Mouse (Mus musculus): ENCODE data around the gene Stk38l. TPM values are rescaled to one million over a fixed set of nuclear protein-coding genes. Genes with fewer than 3 reads are reported as not detected.
"Not testable (repeated sequence)": the region's sequence is repeated elsewhere in the genome, so short reads cannot be mapped to it uniquely, and the experiment has no call there.

Stk38l gene
- polyA plus RNA-seq, 1 experiment from 2014 or later, result 17.3 TPM

GRCm38 (mm10) chr6:146733554-146733953 lies 8.8 kb downstream of the Stk38l start:
- ChIA-PET CTCF (no interaction called here), POLR2A (no interaction called here)
- H3K27me3 ChIP-seq, result no peaks in the 10 kb centered on the region
- TF ChIP-seq CTCF (IDR thresholded peaks at IDR 0.05), result no peak
- ATAC-seq (no peak), DNase-seq (ENCODE audit: low read depth, low spot score) (no peak)
- in situ Hi-C loops (cut with MboI; ENCODE audit: low pct_unique_long_range_greater_than_20kb), result no loop called here

- in situ Hi-C loops (cut with MboI; ENCODE audit: low pct_unique_long_range_greater_than_20kb), result no loop called here
- DNase-seq (ENCODE audit: low read depth, low spot score), result no peak
- ChIA-PET CTCF (interaction anchor here (1.0 kb wide), 1 partner anchor 23 kb away, joined by 4 read pairs; no protein-coding TSS in a partner anchor), POLR2A (interaction anchor here (0.5 to 1.0 kb wide), 2 partner anchors 14 to 32 kb away, joined by 3 read pairs; no protein-coding TSS in a partner anchor)
- TF ChIP-seq CTCF (IDR thresholded peaks at IDR 0.05), result no peak
- H3K27me3 ChIP-seq, result no peaks in the 10 kb centered on the region
- no peak for ATAC-seq
Measured at GRCm38 (mm10) chr6:146738889-146739288, 14.1 kb downstream of the Stk38l start.

- no peak for TF ChIP-seq CTCF (IDR thresholded peaks at IDR 0.05)
- in situ Hi-C loops (cut with MboI; ENCODE audit: low pct_unique_long_range_greater_than_20kb), result no loop called here
- no peak for ATAC-seq
Measured at GRCm38 (mm10) chr6:146740724-146741123, 15.9 kb downstream of the Stk38l start.

GRCm38 (mm10) chr6:146741986-146742635 lies 17.3 kb downstream of the Stk38l start:
- ChIA-PET POLR2A (interaction anchor here (1.5 kb wide), 1 partner anchor 25 kb away, joined by 3 read pairs; no protein-coding TSS in a partner anchor), CTCF (interaction anchor here (1.1 to 2.5 kb wide), 5 partner anchors 9 to 73 kb away, joined by 3 to 12 read pairs (median 4); no protein-coding TSS in a partner anchor)
- no peak for TF ChIP-seq CTCF (IDR thresholded peaks at IDR 0.05)
- DNase-seq (ENCODE audit: low read depth, low spot score) (no peak), ATAC-seq (no peak)
- H3K27me3 ChIP-seq, result no peaks in the 10 kb centered on the region
- in situ Hi-C loops (cut with MboI; ENCODE audit: low pct_unique_long_range_greater_than_20kb), result no loop called here

More at GRCm38 (mm10) chr6:146740724-146741123, 15.9 kb downstream of the Stk38l start:
- CTCF ChIA-PET, result interaction anchor here (1.7 kb wide), 1 partner anchor 14 kb away, joined by 3 read pairs; no protein-coding TSS in a partner anchor
- no peaks in the 10 kb centered on the region for H3K27me3 ChIP-seq
- no peak for DNase-seq (ENCODE audit: low read depth, low spot score)
- POLR2A ChIA-PET, result no interaction called here

- H3K27me3 ChIP-seq; ATAC-seq; POLR2A ChIA-PET; DNase-seq (ENCODE audit: low read depth, low spot score); in situ Hi-C loops (cut with MboI; ENCODE audit: low pct_unique_long_range_greater_than_20kb): not testable (repeated sequence)
- CTCF ChIA-PET, result interaction anchor here (2.5 kb wide), 1 partner anchor 17 kb away, joined by 12 read pairs; no protein-coding TSS in a partner anchor
Measured at GRCm38 (mm10) chr6:146744266-146744665, 19.5 kb downstream of the Stk38l start.

- ATAC-seq (no peak), DNase-seq (ENCODE audit: low read depth, low spot score) (no peak)
- ChIA-PET CTCF (no interaction called here), POLR2A (no interaction called here)
- in situ Hi-C loops (cut with MboI; ENCODE audit: low pct_unique_long_range_greater_than_20kb), result no loop called here
- H3K27me3 ChIP-seq, result no peaks in the 10 kb centered on the region
- TF ChIP-seq CTCF (IDR thresholded peaks at IDR 0.05), result no peak
Measured at GRCm38 (mm10) chr6:146745180-146745579, 20.4 kb downstream of the Stk38l start.

GRCm38 (mm10) chr6:146746577-146746976 lies 21.8 kb downstream of the Stk38l start:
- no peak for DNase-seq (ENCODE audit: low read depth, low spot score)
- CTCF ChIA-PET, result interaction anchor here (2.1 kb wide), 1 partner anchor 11 kb away, joined by 4 read pairs; no protein-coding TSS in a partner anchor
- TF ChIP-seq CTCF (IDR thresholded peaks at IDR 0.05), result no peak
- in situ Hi-C loops (cut with MboI; ENCODE audit: low pct_unique_long_range_greater_than_20kb), result no loop called here
- POLR2A ChIA-PET, result no interaction called here
- no peak for ATAC-seq
- H3K27me3 ChIP-seq, result no peaks in the 10 kb centered on the region

GRCm38 (mm10) chr6:146747057-146747456 lies 22.3 kb downstream of the Stk38l start:
- H3K27me3 ChIP-seq, result no peaks in the 10 kb centered on the region
- no peak for TF ChIP-seq CTCF (IDR thresholded peaks at IDR 0.05)
- ATAC-seq (no peak), DNase-seq (ENCODE audit: low read depth, low spot score) (no peak)
- ChIA-PET CTCF (interaction anchor here (2.1 kb wide), 1 partner anchor 11 kb away, joined by 4 read pairs; no protein-coding TSS in a partner anchor), POLR2A (no interaction called here)
- in situ Hi-C loops (cut with MboI; ENCODE audit: low pct_unique_long_range_greater_than_20kb), result no loop called here

GRCm38 (mm10) chr6:146748271-146748670 lies 23.5 kb downstream of the Stk38l start:
- H3K27me3 ChIP-seq, result no peaks in the 10 kb centered on the region
- in situ Hi-C loops (cut with MboI; ENCODE audit: low pct_unique_long_range_greater_than_20kb), result no loop called here
- no peak for TF ChIP-seq CTCF (IDR thresholded peaks at IDR 0.05)
- CTCF ChIA-PET, result interaction anchor here (2.1 to 2.9 kb wide), 2 partner anchors 13 to 14 kb away, joined by 4 to 21 read pairs; no protein-coding TSS in a partner anchor
- no peak for DNase-seq (ENCODE audit: low read depth, low spot score)
- POLR2A ChIA-PET, result interaction anchor here (0.6 kb wide), 1 partner anchor 834 kb away, joined by 3 read pairs; no protein-coding TSS in a partner anchor
- ATAC-seq, result no peak

GRCm38 (mm10) chr6:146751671-146752070 lies 26.9 kb downstream of the Stk38l start:
- no peaks in the 10 kb centered on the region for H3K27me3 ChIP-seq
- no peak for DNase-seq (ENCODE audit: low read depth, low spot score)
- ChIA-PET POLR2A (interaction anchor here (0.9 kb wide), 1 partner anchor 8 kb away, joined by 3 read pairs; no protein-coding TSS in a partner anchor), CTCF (interaction anchor here (1.0 to 3.7 kb wide), 2 partner anchors 11 to 65 kb away, joined by 3 to 14 read pairs; no protein-coding TSS in a partner anchor)
- in situ Hi-C loops (cut with MboI; ENCODE audit: low pct_unique_long_range_greater_than_20kb), result loop anchor here (10.0 kb wide), 1 partner anchor 337 kb away; no protein-coding TSS in a partner anchor
- ATAC-seq, result no peak
- no peak for TF ChIP-seq CTCF (IDR thresholded peaks at IDR 0.05)

GRCm38 (mm10) chr6:146752178-146752577 lies 27.4 kb downstream of the Stk38l start:
- ATAC-seq (no peak), DNase-seq (ENCODE audit: low read depth, low spot score) (no peak)
- POLR2A ChIA-PET, result interaction anchor here (0.9 kb wide), 1 partner anchor 9 kb away, joined by 3 read pairs; no protein-coding TSS in a partner anchor
- no peaks in the 10 kb centered on the region for H3K27me3 ChIP-seq
- in situ Hi-C loops (cut with MboI; ENCODE audit: low pct_unique_long_range_greater_than_20kb), result loop anchor here (10.0 kb wide), 1 partner anchor 337 kb away; no protein-coding TSS in a partner anchor
- TF ChIP-seq CTCF (IDR thresholded peaks at IDR 0.05), result no peak
- CTCF ChIA-PET, result interaction anchor here (1.0 to 3.7 kb wide), 2 partner anchors 11 to 65 kb away, joined by 3 to 14 read pairs; no protein-coding TSS in a partner anchor

Data from Patski (cell line).